Mouse (Mus musculus) embryonic facial prominence, embryonic 15.5 days (tissue): ENCODE results near the gene Pax5. TPM values are rescaled to one million over a fixed set of nuclear protein-coding genes. Genes with fewer than 3 reads are reported as not detected.
A peak's percentile ranks its signal among the peaks of the same experiment; 100 is the strongest.

Source experiments
- ATAC-seq: fragments of 200-750 bp; cut with Nextera tagmentation; 2 replicates; pipeline ENCODE4 v1.8.0; 2017; ENCODE audit warnings: low read depth, moderate TSS enrichment; ENCODE audit not compliant: insufficient number of reproducible peaks, low FRiP score, low TSS enrichment
- H3K27ac ChIP-seq: fragments of 300-500 bp; sonication (generic); replicated peaks from 2 replicates; pipeline ENCODE4 v1.5.1; 2015; ENCODE audit warnings: mild to moderate bottlenecking, inconsistent platforms
- H3K27me3 ChIP-seq: fragments of 300-500 bp; sonication (generic); 2 replicates; pipeline ENCODE4 v1.6.1; 2015; ENCODE audit warnings: inconsistent platforms
- H3K36me3 ChIP-seq: fragments of 300-500 bp; sonication (generic); 2 replicates; pipeline ENCODE4 v1.6.1; 2015; ENCODE audit warnings: mild to moderate bottlenecking, inconsistent platforms
- H3K4me1 ChIP-seq: fragments of 300-500 bp; sonication (generic); 2 replicates; pipeline ENCODE4 v1.6.1; 2015; ENCODE audit warnings: inconsistent platforms
- H3K4me2 ChIP-seq: fragments of 300-500 bp; sonication (generic); replicated peaks from 2 replicates; pipeline ENCODE4 v1.6.1; 2015; ENCODE audit warnings: mild to moderate bottlenecking, inconsistent platforms
- H3K4me3 ChIP-seq: fragments of 300-500 bp; sonication (generic); replicated peaks from 2 replicates; pipeline ENCODE4 v1.5.1; 2015; ENCODE audit warnings: mild to moderate bottlenecking, inconsistent platforms
- H3K9ac ChIP-seq: fragments of 300-500 bp; sonication (generic); 2 replicates; pipeline ENCODE4 v1.6.1; 2015; ENCODE audit warnings: inconsistent platforms
- H3K9me3 ChIP-seq: fragments of 300-500 bp; sonication (generic); replicated peaks from 2 replicates; pipeline ENCODE4 v1.6.1; 2016; ENCODE audit warnings: inconsistent platforms
- WGBS: fragments of 180-500 bp; shearing (Covaris S2); methylation state at CpG from one replicate; pipeline ENCODE4 v1.1.7; 2015; 5-methylcytosine and 5-hydroxymethylcytosine counted together
- polyA plus RNA-seq: library from polyadenylated mRNA; unstranded; fragments of >200 nt; fragmentation: Nextera tagmentation; extraction: Ambion mirVana; gene quantifications from 2 replicates; pipeline ENCODE4 v1.2.1, GENCODE M21; 2015

The Pax5 gene
- polyA plus RNA-seq, 1 experiment from 2014 or later, result 0.08 TPM

DNA sequence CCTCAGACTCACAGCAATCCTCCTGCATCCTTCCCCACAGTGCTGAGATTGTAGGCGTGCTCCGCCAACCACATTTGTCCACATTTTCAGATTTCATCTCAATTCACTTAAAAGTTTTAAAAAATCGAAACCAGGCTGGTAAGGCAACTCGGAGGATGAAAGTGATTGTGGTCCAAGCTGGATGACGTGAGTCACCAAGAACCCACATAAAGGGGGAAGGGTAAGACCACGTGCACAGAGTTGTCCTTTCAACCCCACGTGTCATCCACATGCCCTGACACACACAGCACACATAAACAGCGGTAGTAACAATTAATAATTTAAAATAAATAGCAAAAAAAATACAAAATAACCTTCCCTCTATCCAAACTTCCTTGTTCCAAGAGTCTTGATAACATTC lies 35.3 kb downstream of the Pax5 start:
- H3K27me3 ChIP-seq, result 0 out of 2 replicates have a peak, but pooled peaks cover 4% of the 10 kb centered on the region
- 64% methylated on average over 8 of the region's 8 CpGs for WGBS
- no peak overlapping the region for H3K4me2 ChIP-seq
- no peak overlapping the region for H3K9ac ChIP-seq
- no peak for ATAC-seq
- no peak overlapping the region for H3K27ac ChIP-seq
- no peaks in the 10 kb centered on the region for H3K36me3 ChIP-seq
- no peak overlapping the region for H3K4me3 ChIP-seq
- H3K4me1 ChIP-seq, result no peaks in the 10 kb centered on the region
- H3K9me3 ChIP-seq, result no peaks in the 10 kb centered on the region

DNA sequence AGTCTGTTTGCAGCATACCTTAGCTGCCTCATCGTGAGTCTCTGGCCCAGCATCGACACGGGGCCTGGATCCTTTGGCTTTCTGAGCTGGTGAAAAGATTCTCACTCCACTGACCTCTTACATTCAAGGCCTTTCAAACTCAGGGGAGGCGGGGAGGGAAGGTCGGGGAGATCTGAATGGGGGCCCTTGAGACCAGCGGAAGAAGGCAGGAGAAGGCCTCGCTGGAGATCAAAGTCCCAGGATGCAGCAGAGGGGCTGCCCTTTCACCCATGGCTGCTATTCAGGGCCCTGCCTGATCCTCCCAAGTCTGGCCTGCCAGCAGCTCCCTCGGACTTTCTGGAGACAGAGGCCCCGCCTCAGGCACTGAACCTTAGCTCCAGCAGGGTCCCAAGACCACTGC lies 36.6 kb downstream of the Pax5 start:
- Histone ChIP-seq H3K9ac (no peak overlapping the region), H3K4me1 (no peaks in the 10 kb centered on the region), H3K4me3 (no peak overlapping the region), H3K27ac (no peak overlapping the region), H3K27me3 (0 out of 2 replicates have a peak, but pooled peaks cover 4% of the 10 kb centered on the region), H3K9me3 (no peaks in the 10 kb centered on the region), H3K4me2 (no peak overlapping the region), H3K36me3 (no peaks in the 10 kb centered on the region)
- 38% methylated on average over 9 of the region's 9 CpGs for WGBS
- no peak for ATAC-seq

DNA sequence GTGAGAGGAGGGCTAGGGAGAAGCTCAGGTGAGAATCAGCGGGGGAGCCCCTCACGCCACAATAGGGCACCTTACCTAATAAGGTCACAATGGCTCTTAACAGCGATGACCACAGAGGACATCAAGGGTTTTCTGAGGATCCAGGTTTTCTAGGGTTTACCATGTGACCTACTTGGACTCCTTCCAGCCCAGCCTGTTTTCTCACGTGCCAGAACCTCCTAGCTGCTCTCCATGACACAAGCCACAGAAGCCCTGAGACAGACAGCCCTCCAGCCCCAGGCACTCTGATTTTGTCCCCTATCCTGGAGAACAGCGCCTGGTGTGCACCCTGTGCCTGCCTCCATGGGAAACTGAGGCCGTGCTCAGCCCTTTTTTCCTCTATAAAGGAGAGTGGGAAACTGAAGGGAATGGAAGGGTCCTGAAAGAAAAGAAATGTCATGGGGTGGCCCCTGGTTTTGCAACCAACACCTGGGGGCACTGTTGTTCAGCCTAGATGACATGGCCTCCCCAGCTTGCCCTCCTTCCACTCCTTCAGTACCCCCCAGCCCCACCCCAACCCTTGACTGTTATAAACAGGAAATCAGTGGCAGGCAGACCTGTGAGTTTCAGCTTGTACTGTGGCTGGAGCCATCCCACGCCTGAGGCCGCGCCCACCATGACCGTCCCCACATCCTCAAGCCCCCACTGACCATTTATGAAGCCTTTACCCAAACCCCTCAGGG lies 37.9 kb downstream of the Pax5 start:
- 56% methylated on average over 10 of the region's 10 CpGs for WGBS
- H3K4me2 ChIP-seq, result no peak overlapping the region
- H3K27ac ChIP-seq, result no peak overlapping the region
- H3K4me3 ChIP-seq, result no peak overlapping the region
- H3K27me3 ChIP-seq, result 0 out of 2 replicates have a peak, but pooled peaks cover 4% of the 10 kb centered on the region
- no peaks in the 10 kb centered on the region for H3K36me3 ChIP-seq
- H3K9me3 ChIP-seq, result no peaks in the 10 kb centered on the region
- no peak for ATAC-seq
- no peaks in the 10 kb centered on the region for H3K4me1 ChIP-seq
- H3K9ac ChIP-seq, result no peak overlapping the region

DNA sequence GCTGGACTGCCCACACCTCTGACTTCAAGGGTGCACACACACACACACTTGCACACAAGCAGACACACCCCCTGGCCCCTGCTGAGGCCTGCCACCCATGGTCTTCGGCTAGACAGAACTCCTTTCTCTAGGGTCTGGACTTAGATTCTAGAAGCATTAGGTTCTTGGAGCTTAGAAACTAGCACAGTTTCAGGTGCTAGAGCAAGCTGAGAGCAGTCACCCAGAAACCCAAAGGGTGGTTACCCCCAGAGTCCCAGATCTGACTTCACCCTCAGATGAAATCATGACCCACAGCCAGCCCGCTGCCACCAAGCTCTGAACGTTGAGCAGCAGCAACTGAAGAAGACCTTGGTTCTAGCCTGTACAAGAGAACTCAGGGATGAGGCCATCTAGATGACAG lies 38.8 kb downstream of the Pax5 start:
- Histone ChIP-seq H3K27ac (no peak overlapping the region), H3K4me1 (no peaks in the 10 kb centered on the region), H3K4me2 (no peak overlapping the region), H3K9ac (no peak overlapping the region), H3K36me3 (no peaks in the 10 kb centered on the region), H3K27me3 (peaks cover 6% of the 10 kb centered on the region), H3K9me3 (no peaks in the 10 kb centered on the region), H3K4me3 (no peak overlapping the region)
- 91% methylated on average over 3 of the region's 3 CpGs for WGBS
- no peak for ATAC-seq

DNA sequence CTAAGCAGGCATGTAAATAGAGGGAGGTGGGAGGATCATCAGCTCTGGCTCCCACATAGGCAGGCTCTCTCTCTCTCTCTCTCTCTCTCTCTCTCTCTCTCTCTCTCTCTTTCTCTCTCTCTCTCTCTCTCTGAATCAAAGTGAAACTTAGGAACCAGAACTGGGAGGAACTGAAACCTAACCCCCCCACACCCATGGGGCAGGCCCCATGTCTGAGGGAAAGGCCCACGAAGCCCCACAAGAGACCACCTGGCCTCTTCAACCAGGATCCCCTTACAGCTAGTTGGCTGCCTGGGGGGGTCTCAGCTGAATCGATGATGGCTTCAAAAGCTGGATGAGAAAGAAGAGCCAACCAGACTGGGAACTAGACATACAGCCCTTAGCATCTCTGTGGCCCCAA lies 39.3 kb downstream of the Pax5 start:
- Histone ChIP-seq H3K4me3 (no peak overlapping the region), H3K4me2 (no peak overlapping the region), H3K36me3 (no peaks in the 10 kb centered on the region), H3K4me1 (no peaks in the 10 kb centered on the region), H3K27me3 (peaks cover 11% of the 10 kb centered on the region), H3K9ac (no peak overlapping the region), H3K9me3 (no peaks in the 10 kb centered on the region), H3K27ac (no peak overlapping the region)
- 52% methylated on average over 2 of the region's 2 CpGs for WGBS
- ATAC-seq, result no peak

DNA sequence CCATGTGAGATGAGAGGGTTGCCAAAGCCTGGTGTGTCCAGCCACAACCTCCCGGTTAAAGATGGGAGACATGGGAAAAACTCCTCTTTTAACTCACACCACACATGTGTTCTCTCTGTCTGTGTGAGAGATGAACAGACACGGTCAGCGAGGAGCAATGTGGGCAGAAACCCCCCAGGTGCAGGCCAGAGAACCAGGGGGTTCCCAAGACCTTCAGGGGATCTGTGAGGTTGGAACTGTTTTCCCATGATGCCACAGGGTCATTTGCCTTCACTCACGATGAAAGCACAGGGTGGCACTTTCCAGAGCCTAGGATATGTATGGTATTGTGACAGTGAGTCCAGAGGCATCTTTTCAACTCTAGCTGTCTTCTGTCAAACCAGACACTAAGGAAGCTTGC lies 39.9 kb downstream of the Pax5 start:
- Histone ChIP-seq H3K36me3 (no peaks in the 10 kb centered on the region), H3K27ac (no peak overlapping the region), H3K4me2 (no peak overlapping the region), H3K27me3 (peaks cover 17% of the 10 kb centered on the region), H3K4me1 (no peaks in the 10 kb centered on the region), H3K9ac (no peak overlapping the region), H3K4me3 (no peak overlapping the region), H3K9me3 (no peaks in the 10 kb centered on the region)
- WGBS, result 69% methylated on average over 4 of the region's 4 CpGs
- no peak for ATAC-seq

DNA sequence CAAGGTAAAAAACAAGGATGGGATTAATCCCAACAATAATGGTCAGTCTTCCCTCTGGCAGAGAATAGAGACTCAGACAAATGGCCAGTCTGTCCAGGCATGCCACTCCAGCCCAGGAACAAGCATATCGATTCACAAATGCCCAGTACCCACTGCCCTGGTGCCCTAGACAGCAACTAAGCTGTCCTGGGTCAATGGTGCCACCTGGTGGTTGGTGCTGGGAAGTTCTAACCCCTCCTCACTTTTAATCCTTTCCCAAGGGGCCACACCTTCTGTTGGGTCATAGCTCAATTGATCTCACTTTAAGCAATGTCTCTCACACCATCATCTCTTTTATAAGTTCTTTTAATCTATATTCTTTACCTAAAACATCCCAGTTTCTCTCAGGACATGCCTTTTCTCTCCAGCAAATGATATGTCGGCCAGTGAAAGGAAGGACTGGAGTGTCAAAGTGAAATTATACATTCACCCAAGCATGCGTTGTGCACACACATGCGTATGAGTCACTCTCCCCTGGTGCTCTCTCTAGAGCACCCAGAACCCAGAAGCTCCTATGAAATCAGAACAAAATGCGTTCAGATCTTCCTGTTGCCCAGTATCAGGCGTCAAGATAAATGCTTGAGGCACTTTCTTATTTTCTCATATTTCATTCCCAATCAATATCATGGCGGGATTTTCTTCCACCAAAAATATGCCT lies 40.7 kb downstream of the Pax5 start:
- Histone ChIP-seq H3K9me3 (no peaks in the 10 kb centered on the region), H3K27me3 (peaks cover 25% of the 10 kb centered on the region), H3K36me3 (no peaks in the 10 kb centered on the region), H3K4me3 (no peak overlapping the region), H3K4me2 (no peak overlapping the region), H3K9ac (no peak overlapping the region), H3K4me1 (0 out of 2 replicates have a peak, but pooled peaks cover under 1% of the 10 kb centered on the region), H3K27ac (no peak overlapping the region)
- no peak for ATAC-seq
- WGBS, result 86% methylated on average over 7 of the region's 7 CpGs

DNA sequence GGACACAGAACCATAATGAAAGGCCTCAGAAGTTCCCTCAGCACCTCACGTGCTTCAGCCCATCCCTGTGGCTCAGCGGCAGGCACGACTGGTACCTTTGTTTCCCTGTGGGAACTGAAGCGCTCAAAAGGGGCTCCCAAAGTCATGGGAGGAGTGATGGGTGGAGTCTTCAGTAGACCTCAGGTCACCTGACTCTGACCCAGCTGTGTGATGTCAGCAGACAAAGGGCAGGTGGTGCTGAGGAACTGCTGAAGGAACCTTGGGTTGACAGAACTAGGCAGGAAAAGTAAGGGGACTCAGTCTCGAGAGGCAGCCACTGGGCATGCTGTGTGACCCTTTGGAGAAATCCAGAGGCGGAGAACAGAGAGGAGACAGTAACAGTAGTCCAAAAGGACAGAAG lies 41.7 kb downstream of the Pax5 start:
- Histone ChIP-seq H3K4me3 (no peak overlapping the region), H3K27me3 (peaks cover 32% of the 10 kb centered on the region), H3K9ac (no peak overlapping the region), H3K4me2 (no peak overlapping the region), H3K27ac (no peak overlapping the region), H3K4me1 (peaks cover 10% of the 10 kb centered on the region), H3K36me3 (no peaks in the 10 kb centered on the region), H3K9me3 (no peaks in the 10 kb centered on the region)
- whole genome bisulfite sequencing, result 72% methylated on average over 6 of the region's 6 CpGs
- ATAC-seq, result no peak

DNA sequence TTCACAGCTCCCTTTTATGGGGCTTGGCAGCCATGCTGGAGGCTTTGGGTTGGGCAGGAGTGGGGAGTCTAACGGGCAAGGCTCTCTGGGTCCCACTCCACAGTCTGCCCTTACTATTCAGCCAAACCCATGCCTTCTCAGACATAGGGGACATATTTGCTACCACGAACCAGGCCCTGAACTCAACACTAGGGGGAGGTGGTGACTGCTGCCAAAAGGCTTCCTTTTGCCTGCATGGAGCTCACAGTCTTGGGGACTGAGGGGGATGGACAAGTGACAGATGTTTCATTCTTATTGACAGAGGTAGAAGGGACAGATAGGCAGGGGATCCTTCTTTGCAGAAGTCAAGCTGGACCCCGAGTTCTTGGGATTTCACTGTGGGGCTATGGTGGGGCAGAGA lies 42.1 kb downstream of the Pax5 start:
- Histone ChIP-seq H3K4me2 (no peak overlapping the region), H3K27ac (no peak overlapping the region), H3K4me3 (no peak overlapping the region), H3K9ac (no peak overlapping the region), H3K27me3 (peaks cover 36% of the 10 kb centered on the region), H3K9me3 (no peaks in the 10 kb centered on the region), H3K4me1 (peaks cover 13% of the 10 kb centered on the region), H3K36me3 (no peaks in the 10 kb centered on the region)
- 62% methylated on average over 3 of the region's 3 CpGs for WGBS
- no peak for ATAC-seq

DNA sequence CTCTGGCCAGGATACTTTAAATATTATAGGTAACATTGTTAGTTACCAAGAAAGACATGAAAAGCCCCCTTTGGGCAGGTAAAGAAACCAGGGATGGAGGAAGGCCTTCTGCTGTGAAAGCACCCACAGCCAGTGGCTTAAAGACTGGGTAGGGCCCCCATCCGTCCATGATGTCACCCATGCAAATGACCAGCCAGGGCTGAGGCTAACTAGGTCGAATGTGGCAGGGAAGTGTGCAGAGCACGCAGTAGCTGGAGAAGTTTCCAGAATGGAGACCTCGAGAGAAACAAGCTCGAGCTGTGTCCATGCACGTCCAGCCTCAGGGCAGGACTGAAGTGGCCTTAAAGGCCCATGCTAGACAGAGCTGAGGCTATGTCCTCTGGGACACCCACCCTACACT lies 42.9 kb downstream of the Pax5 start:
- Histone ChIP-seq H3K27me3 (peaks cover 44% of the 10 kb centered on the region), H3K4me2 (no peak overlapping the region), H3K4me1 (peaks cover 13% of the 10 kb centered on the region), H3K27ac (no peak overlapping the region), H3K9ac (no peak overlapping the region), H3K4me3 (no peak overlapping the region), H3K9me3 (no peaks in the 10 kb centered on the region), H3K36me3 (no peaks in the 10 kb centered on the region)
- WGBS, result 67% methylated on average over 6 of the region's 6 CpGs
- ATAC-seq, result no peak

DNA sequence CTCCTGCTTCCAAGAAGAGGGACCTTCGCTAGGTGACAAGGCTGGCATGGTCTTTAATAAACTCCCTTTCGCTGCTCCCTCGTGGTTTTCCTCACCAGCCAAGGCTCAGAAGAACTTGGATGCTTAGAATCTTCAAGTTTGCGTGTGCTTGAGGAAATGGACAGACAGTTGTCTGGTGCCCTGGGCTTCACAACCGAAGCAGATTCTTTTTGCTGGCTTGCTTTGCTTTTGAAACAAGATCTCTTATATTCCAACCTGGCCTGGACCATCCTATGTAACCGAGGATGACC lies 45.6 kb downstream of the Pax5 start:
- Histone ChIP-seq H3K36me3 (no peaks in the 10 kb centered on the region), H3K9ac (peak overlapping the region; percentile 33; the same call in 1 of the 2 replicates), H3K27ac (no peak overlapping the region), H3K4me1 (peaks cover 13% of the 10 kb centered on the region), H3K4me2 (peak overlapping the region; percentile 97), H3K27me3 (peaks cover 65% of the 10 kb centered on the region), H3K9me3 (no peaks in the 10 kb centered on the region), H3K4me3 (peak overlapping the region; percentile 52)
- 23% methylated on average over 6 of the region's 6 CpGs for WGBS
- ATAC-seq, result no peak
